Mouse (Mus musculus) hindbrain, embryonic 12.5 days (tissue): Measurements from ENCODE around the gene Gm30191. TPM values are rescaled to one million over a fixed set of nuclear protein-coding genes. Genes with fewer than 3 reads are reported as not detected.
"Not testable (repeated sequence)": the region's sequence is repeated elsewhere in the genome, so short reads cannot be mapped to it uniquely, and the experiment has no call there.

ENCODE experiments used
- ATAC-seq: fragments of 200-750 bp; cut with Nextera tagmentation; 2 replicates; pipeline ENCODE4 v1.8.0; 2017; ENCODE audit warnings: moderate TSS enrichment; ENCODE audit not compliant: low FRiP score
- H3K27ac ChIP-seq: fragments of 300-500 bp; sonication (generic); 2 replicates; pipeline ENCODE4 v1.5.1; 2016; ENCODE audit warnings: mild to moderate bottlenecking
- H3K27me3 ChIP-seq: fragments of 300-500 bp; sonication (generic); 2 replicates; pipeline ENCODE4 v1.6.1; 2016; ENCODE audit warnings: mild to moderate bottlenecking
- H3K36me3 ChIP-seq: fragments of 300-500 bp; sonication (generic); 2 replicates; pipeline ENCODE4 v1.6.1; 2016; ENCODE audit warnings: mild to moderate bottlenecking
- H3K4me1 ChIP-seq: fragments of 300-500 bp; sonication (generic); 2 replicates; pipeline ENCODE4 v1.6.1; 2016
- H3K4me2 ChIP-seq: fragments of 300-500 bp; sonication (generic); replicated peaks from 2 replicates; pipeline ENCODE4 v1.6.1; 2016; ENCODE audit warnings: mild to moderate bottlenecking
- H3K4me3 ChIP-seq: fragments of 300-500 bp; sonication (generic); 2 replicates; pipeline ENCODE4 v1.5.1; 2016; ENCODE audit warnings: mild to moderate bottlenecking
- H3K9ac ChIP-seq: fragments of 300-500 bp; sonication (generic); 2 replicates; pipeline ENCODE4 v1.6.1; 2016; ENCODE audit warnings: mild to moderate bottlenecking, moderate library complexity
- H3K9me3 ChIP-seq: fragments of 300-500 bp; sonication (generic); replicated peaks from 2 replicates; pipeline ENCODE4 v1.6.1; 2016; ENCODE audit warnings: mild to moderate bottlenecking
- WGBS: fragments of 180-500 bp; shearing (Covaris S2); methylation state at CpG from one replicate; pipeline ENCODE4 v1.1.7; 2016; 5-methylcytosine and 5-hydroxymethylcytosine counted together
- polyA plus RNA-seq: library from polyadenylated mRNA; unstranded; fragments of >200 nt; fragmentation: Nextera tagmentation; extraction: Ambion mirVana; gene quantifications from 2 replicates; pipeline ENCODE4 v1.2.1, GENCODE M21; 2016

Gm30191 gene
- polyA plus RNA-seq, 1 experiment from 2014 or later, result 0.35 TPM

GRCm38 (mm10) chr4:134253722-134254324, 7.1 kb downstream of the Gm30191 start, which contains the start of gene Grrp1:
Grrp1 (minus strand) TSS chr4:134254106.
- Histone ChIP-seq H3K36me3 (no peaks in the 10 kb centered on the region), H3K4me3 (peak within 1 kb of the TSS; percentile 56), H3K27ac (no peak within 1 kb of the TSS), H3K4me1 (peaks cover 79% of the 10 kb centered on the region), H3K4me2 (peak within 1 kb of the TSS; percentile 89), H3K9me3 (no peaks in the 10 kb centered on the region), H3K27me3 (peaks cover 74% of the 10 kb centered on the region), H3K9ac (peak within 1 kb of the TSS; percentile 29; the same call in 1 of the 2 replicates)
- WGBS, result under 1% methylated on average over 13 of the region's 13 CpGs
- ATAC-seq, result no peak

GRCm38 (mm10) chr4:134254835-134255234, 8.1 kb downstream of the Gm30191 start:
- no peaks in the 10 kb centered on the region for H3K9me3 ChIP-seq
- WGBS, result 21% methylated on average over 3 of the region's 3 CpGs
- H3K4me1 ChIP-seq, result peaks cover 74% of the 10 kb centered on the region
- no peak overlapping the region for H3K4me3 ChIP-seq
- ATAC-seq, result no peak
- H3K4me2 ChIP-seq, result no peak overlapping the region
- H3K27ac ChIP-seq, result no peak overlapping the region
- H3K27me3 ChIP-seq, result peaks cover 64% of the 10 kb centered on the region
- no peaks in the 10 kb centered on the region for H3K36me3 ChIP-seq
- no peak overlapping the region for H3K9ac ChIP-seq

- ATAC-seq, result no peak
- peaks cover 54% of the 10 kb centered on the region for H3K27me3 ChIP-seq
These were observed 9.1 kb downstream of the Gm30191 start for GRCm38 (mm10) chr4:134255854-134256253.

GRCm38 (mm10) chr4:134256407-134257197, 9.9 kb downstream of the Gm30191 start:
- H3K4me1 ChIP-seq, result peaks cover 57% of the 10 kb centered on the region
- ATAC-seq, result no peak
- no peak overlapping the region; the same call in 1 of the 2 replicates for H3K27ac ChIP-seq
- H3K27me3 ChIP-seq, result peaks cover 46% of the 10 kb centered on the region
- no peak overlapping the region for H3K4me3 ChIP-seq
- H3K9me3 ChIP-seq, result no peaks in the 10 kb centered on the region
- no peaks in the 10 kb centered on the region for H3K36me3 ChIP-seq
- H3K9ac ChIP-seq, result 0 out of 2 replicates have a peak overlapping the region, but pooled peaks have one; percentile 20
- H3K4me2 ChIP-seq, result peak overlapping the region; percentile 21; the same call in 1 of the 2 replicates
- 4% methylated on average over 19 of the region's 19 CpGs for WGBS

More at GRCm38 (mm10) chr4:134255854-134256253, 9.1 kb downstream of the Gm30191 start:
- Histone ChIP-seq H3K9ac (no peak overlapping the region), H3K36me3 (no peaks in the 10 kb centered on the region), H3K4me2 (no peak overlapping the region), H3K4me3 (no peak overlapping the region), H3K9me3 (no peaks in the 10 kb centered on the region), H3K27ac (no peak overlapping the region), H3K4me1 (peaks cover 64% of the 10 kb centered on the region)
- WGBS, result 15% methylated on average over 4 of the region's 4 CpGs

- no peak overlapping the region for H3K4me2 ChIP-seq
- H3K4me3 ChIP-seq, result no peak overlapping the region
- no peak for ATAC-seq
- H3K36me3 ChIP-seq, result no peaks in the 10 kb centered on the region
- peaks cover 49% of the 10 kb centered on the region for H3K4me1 ChIP-seq
- H3K27me3 ChIP-seq, result peaks cover 38% of the 10 kb centered on the region
- H3K9ac ChIP-seq, result no peak overlapping the region
- H3K9me3 ChIP-seq, result no peaks in the 10 kb centered on the region
- 6% methylated on average over 11 of the region's 11 CpGs for WGBS
- no peak overlapping the region for H3K27ac ChIP-seq
These were observed 10.7 kb downstream of the Gm30191 start for GRCm38 (mm10) chr4:134257198-134258009.

- H3K4me1 ChIP-seq, result peaks cover 39% of the 10 kb centered on the region
- no peak for ATAC-seq
- H3K4me3 ChIP-seq, result no peak overlapping the region
- peaks cover 29% of the 10 kb centered on the region for H3K27me3 ChIP-seq
- no peak overlapping the region for H3K9ac ChIP-seq
- no peaks in the 10 kb centered on the region for H3K9me3 ChIP-seq
- no peak overlapping the region for H3K4me2 ChIP-seq
- WGBS, result 69% methylated on average over 11 of the region's 11 CpGs
- no peaks in the 10 kb centered on the region for H3K36me3 ChIP-seq
- no peak overlapping the region for H3K27ac ChIP-seq
These were observed 11.6 kb downstream of the Gm30191 start for GRCm38 (mm10) chr4:134258354-134258753.

- ATAC-seq, result no peak
- WGBS, result 42% methylated on average over 6 of the region's 6 CpGs
- no peaks in the 10 kb centered on the region for H3K4me1 ChIP-seq
- H3K27me3 ChIP-seq, result no peaks in the 10 kb centered on the region
- no peak overlapping the region for H3K27ac ChIP-seq
- H3K4me2 ChIP-seq, result no peak overlapping the region
- H3K4me3 ChIP-seq, result no peak overlapping the region
- no peaks in the 10 kb centered on the region for H3K36me3 ChIP-seq
- no peak overlapping the region for H3K9ac ChIP-seq
- no peaks in the 10 kb centered on the region for H3K9me3 ChIP-seq
These were observed 16.5 kb downstream of the Gm30191 start for GRCm38 (mm10) chr4:134263191-134263590.

- ATAC-seq, result no peak
- H3K9ac ChIP-seq, result no peak overlapping the region
- 62% methylated on average over 9 of the region's 9 CpGs for WGBS
These were observed 19.3 kb downstream of the Gm30191 start for GRCm38 (mm10) chr4:134265860-134266585.

GRCm38 (mm10) chr4:134268102-134268655, 21.4 kb downstream of the Gm30191 start:
- no peaks in the 10 kb centered on the region for H3K36me3 ChIP-seq
- no peak for ATAC-seq
- H3K9me3 ChIP-seq, result no peaks in the 10 kb centered on the region
- H3K27ac ChIP-seq, result no peak overlapping the region
- H3K4me1 ChIP-seq, result no peaks in the 10 kb centered on the region
- H3K4me2 ChIP-seq, result no peak overlapping the region
- H3K27me3 ChIP-seq, result no peaks in the 10 kb centered on the region
- no peak overlapping the region for H3K4me3 ChIP-seq
- H3K9ac ChIP-seq, result no peak overlapping the region
- 88% methylated on average over 19 of the region's 19 CpGs for WGBS

More at GRCm38 (mm10) chr4:134265860-134266585, 19.3 kb downstream of the Gm30191 start:
- H3K27ac ChIP-seq, result no peak overlapping the region
- H3K4me3 ChIP-seq, result no peak overlapping the region
- H3K4me1 ChIP-seq, result no peaks in the 10 kb centered on the region
- H3K27me3 ChIP-seq, result no peaks in the 10 kb centered on the region
- H3K36me3 ChIP-seq, result no peaks in the 10 kb centered on the region
- no peaks in the 10 kb centered on the region for H3K9me3 ChIP-seq
- H3K4me2 ChIP-seq, result no peak overlapping the region

GRCm38 (mm10) chr4:134269622-134270021, 22.9 kb downstream of the Gm30191 start:
- H3K27me3 ChIP-seq, H3K9ac ChIP-seq, H3K9me3 ChIP-seq, ATAC-seq, H3K4me3 ChIP-seq, H3K36me3 ChIP-seq, H3K27ac ChIP-seq, H3K4me1 ChIP-seq, H3K4me2 ChIP-seq: not testable (repeated sequence)

- Histone ChIP-seq H3K4me3 (no peak overlapping the region), H3K4me1 (no peaks in the 10 kb centered on the region), H3K27ac (no peak overlapping the region), H3K27me3 (no peaks in the 10 kb centered on the region), H3K9ac (no peak overlapping the region), H3K9me3 (no peaks in the 10 kb centered on the region), H3K4me2 (no peak overlapping the region), H3K36me3 (peaks cover 11% of the 10 kb centered on the region)
- no peak for ATAC-seq
- 80% methylated on average over 7 of the region's 7 CpGs for WGBS
These were observed 25.2 kb downstream of the Gm30191 start for GRCm38 (mm10) chr4:134271979-134272378.
